Mouse (Mus musculus): ENCODE data around the gene Slc25a21. TPM values are rescaled to one million over a fixed set of nuclear protein-coding genes. Genes with fewer than 3 reads are reported as not detected.

Slc25a21 gene
- not detected in 2 replicates for polyA plus RNA-seq (2014; fragmentation: Nextera tagmentation; extraction: Ambion mirVana)

GRCm38 (mm10) chr12:57197363-57198026, at the start of gene Slc25a21:
TSS of gene Slc25a21 (minus strand) at chr12:57197472.
- peaks cover 5% of the 10 kb centered on the region; the same call in 1 of the 2 replicates for H3K4me1 ChIP-seq (ENCODE audit: control insufficient read depth, insufficient read depth, low read length)
- H3K9me3 ChIP-seq (ENCODE audit: control insufficient read depth, low read length) = no peaks in the 10 kb centered on the region
- H3K4me2 ChIP-seq (ENCODE audit: low read length) = peak within 1 kb of the TSS; percentile 85
- peaks cover 15% of the 10 kb centered on the region for H3K27me3 ChIP-seq (ENCODE audit: control insufficient read depth, insufficient read depth, low read length)
- 47% methylated on average over 10 of the region's 10 CpGs for WGBS
- no peak within 1 kb of the TSS for H3K27ac ChIP-seq (replicated peaks; ENCODE audit: low read depth, low read length)
- H3K36me3 ChIP-seq (ENCODE audit: control insufficient read depth, insufficient read depth, low read length) = no peaks in the 10 kb centered on the region
- H3K9ac ChIP-seq (replicated peaks; ENCODE audit: low read length) = peak within 1 kb of the TSS; percentile 39
- H3K4me3 ChIP-seq (replicated peaks; ENCODE audit: low read depth, low read length) = peak within 1 kb of the TSS; percentile 46
- ATAC-seq (ENCODE audit: low FRiP score, low TSS enrichment) (no peak), DNase-seq (no peak)

- DNase-seq = no peak
- no peak overlapping the region for H3K4me2 ChIP-seq (ENCODE audit: low read length)
- no peaks in the 10 kb centered on the region for H3K9me3 ChIP-seq (ENCODE audit: control insufficient read depth, low read length)
- WGBS = 92% methylated on average over 5 of the region's 5 CpGs
- ATAC-seq (ENCODE audit: low FRiP score, low TSS enrichment) = no peak
- H3K4me1 ChIP-seq (ENCODE audit: control insufficient read depth, insufficient read depth, low read length) = no peaks in the 10 kb centered on the region
- peaks cover 14% of the 10 kb centered on the region for H3K36me3 ChIP-seq (ENCODE audit: control insufficient read depth, insufficient read depth, low read length)
- H3K27me3 ChIP-seq (ENCODE audit: control insufficient read depth, insufficient read depth, low read length) = no peaks in the 10 kb centered on the region
- H3K9ac ChIP-seq (replicated peaks; ENCODE audit: low read length) = no peak overlapping the region
- H3K4me3 ChIP-seq (replicated peaks; ENCODE audit: low read depth, low read length) = no peak overlapping the region
- no peak overlapping the region for H3K27ac ChIP-seq (replicated peaks; ENCODE audit: low read depth, low read length)
Measured at GRCm38 (mm10) chr12:57243671-57244495, 46.6 kb upstream of the Slc25a21 start.

DNA sequence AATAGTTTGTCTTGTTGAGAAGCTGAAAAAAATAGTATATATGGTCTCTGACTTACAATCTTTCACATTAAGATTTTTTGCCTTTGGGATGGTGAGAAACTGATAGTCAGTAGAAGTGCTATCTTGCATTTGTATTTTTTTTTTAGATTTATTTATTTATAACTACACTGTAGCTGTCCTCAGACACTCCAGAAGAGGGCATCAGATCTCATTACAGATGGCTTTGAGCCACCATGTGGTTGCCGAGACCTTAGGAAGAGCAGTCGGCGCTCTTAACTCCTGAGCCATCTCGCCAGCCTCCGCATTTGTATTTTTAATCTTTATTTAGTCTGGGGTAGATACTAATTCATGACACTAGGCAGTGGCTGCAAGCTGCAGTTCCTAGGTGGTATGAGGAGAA, 36.1 kb upstream of the Slc25a21 start:
- Histone ChIP-seq H3K4me1 (ENCODE audit: control insufficient read depth, insufficient read depth, low read length) (no peaks in the 10 kb centered on the region), H3K9me3 (ENCODE audit: control insufficient read depth, low read length) (no peaks in the 10 kb centered on the region), H3K9ac (replicated peaks; ENCODE audit: low read length) (no peak overlapping the region), H3K4me3 (replicated peaks; ENCODE audit: low read depth, low read length) (no peak overlapping the region), H3K36me3 (ENCODE audit: control insufficient read depth, insufficient read depth, low read length) (0 out of 2 replicates have a peak, but pooled peaks cover 3% of the 10 kb centered on the region), H3K4me2 (ENCODE audit: low read length) (no peak overlapping the region), H3K27ac (replicated peaks; ENCODE audit: low read depth, low read length) (no peak overlapping the region), H3K27me3 (ENCODE audit: control insufficient read depth, insufficient read depth, low read length) (no peaks in the 10 kb centered on the region)
- DNase-seq (no peak), ATAC-seq (ENCODE audit: low FRiP score, low TSS enrichment) (no peak)
- WGBS = 80% methylated on average over 5 of the region's 5 CpGs

DNA sequence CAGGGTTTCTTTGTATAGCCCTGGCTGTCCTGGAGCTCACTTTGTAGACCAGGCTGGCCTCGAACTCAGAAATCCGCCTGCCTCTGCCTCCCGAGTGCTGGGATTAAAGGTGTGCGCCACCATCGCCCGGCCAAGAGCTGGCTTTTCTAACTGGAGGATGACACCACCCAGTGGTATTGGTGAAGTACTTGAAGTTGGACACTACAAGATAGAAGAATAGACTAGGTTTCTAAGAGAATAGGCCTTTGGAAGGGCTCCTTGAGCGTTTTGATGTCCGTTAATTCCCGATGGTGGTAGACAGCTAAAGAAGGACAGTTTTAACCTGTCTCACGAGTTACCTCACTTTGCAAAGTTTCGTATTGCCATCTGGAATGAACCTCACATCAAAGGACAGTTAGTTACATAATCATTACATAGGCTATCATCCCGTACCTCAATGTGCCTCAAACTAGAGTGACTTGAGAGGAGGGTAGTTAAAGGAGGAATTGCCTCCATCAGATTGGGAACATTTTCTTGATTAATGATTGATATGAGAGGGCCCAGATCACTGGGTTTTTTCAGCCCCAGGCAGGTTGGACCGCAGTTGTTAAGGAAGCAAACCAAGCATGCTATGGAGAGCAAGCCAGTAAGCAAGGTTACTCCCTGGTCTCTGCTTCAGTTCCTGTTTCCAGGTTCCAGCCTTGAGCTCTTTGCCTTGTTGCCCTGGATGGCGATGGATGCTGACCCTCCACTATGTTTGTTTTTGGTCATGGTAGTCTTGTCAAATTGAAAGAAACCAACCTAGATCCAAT, 34.0 kb upstream of the Slc25a21 start:
- Histone ChIP-seq H3K9ac (replicated peaks; ENCODE audit: low read length) (no peak overlapping the region), H3K27ac (replicated peaks; ENCODE audit: low read depth, low read length) (no peak overlapping the region), H3K9me3 (ENCODE audit: control insufficient read depth, low read length) (no peaks in the 10 kb centered on the region), H3K36me3 (ENCODE audit: control insufficient read depth, insufficient read depth, low read length) (no peaks in the 10 kb centered on the region), H3K4me2 (ENCODE audit: low read length) (peak overlapping the region; percentile 71), H3K27me3 (ENCODE audit: control insufficient read depth, insufficient read depth, low read length) (no peaks in the 10 kb centered on the region), H3K4me1 (ENCODE audit: control insufficient read depth, insufficient read depth, low read length) (no peaks in the 10 kb centered on the region), H3K4me3 (replicated peaks; ENCODE audit: low read depth, low read length) (peak overlapping the region; percentile 76)
- WGBS = 85% methylated on average over 14 of the region's 14 CpGs
- DNase-seq (peak; percentile 31), ATAC-seq (ENCODE audit: low FRiP score, low TSS enrichment) (no peak)

- H3K27ac ChIP-seq (replicated peaks; ENCODE audit: low read depth, low read length) = peak within 1 kb of the TSS; percentile 83
- ATAC-seq (ENCODE audit: low FRiP score, low TSS enrichment) (peak; percentile 97), DNase-seq (peak; percentile 97)
- no peaks in the 10 kb centered on the region for H3K4me1 ChIP-seq (ENCODE audit: control insufficient read depth, insufficient read depth, low read length)
- peak within 1 kb of the TSS; percentile 79 for H3K9ac ChIP-seq (replicated peaks; ENCODE audit: low read length)
- H3K4me3 ChIP-seq (replicated peaks; ENCODE audit: low read depth, low read length) = peak within 1 kb of the TSS; percentile 76
- H3K36me3 ChIP-seq (ENCODE audit: control insufficient read depth, insufficient read depth, low read length) = no peaks in the 10 kb centered on the region
- no peaks in the 10 kb centered on the region for H3K9me3 ChIP-seq (ENCODE audit: control insufficient read depth, low read length)
- WGBS = 1% methylated on average over 58 of the region's 58 CpGs
- H3K4me2 ChIP-seq (ENCODE audit: low read length) = peak within 1 kb of the TSS; percentile 71
- H3K27me3 ChIP-seq (ENCODE audit: control insufficient read depth, insufficient read depth, low read length) = no peaks in the 10 kb centered on the region
Measured at GRCm38 (mm10) chr12:57230192-57230706, 33.0 kb upstream of the Slc25a21 start, which contains the start of the genes Prps1l3 and Mipol1. TSS of gene Prps1l3 (plus strand) at chr12:57230412. TSS of gene Mipol1 (plus strand) at chr12:57230427.

DNA sequence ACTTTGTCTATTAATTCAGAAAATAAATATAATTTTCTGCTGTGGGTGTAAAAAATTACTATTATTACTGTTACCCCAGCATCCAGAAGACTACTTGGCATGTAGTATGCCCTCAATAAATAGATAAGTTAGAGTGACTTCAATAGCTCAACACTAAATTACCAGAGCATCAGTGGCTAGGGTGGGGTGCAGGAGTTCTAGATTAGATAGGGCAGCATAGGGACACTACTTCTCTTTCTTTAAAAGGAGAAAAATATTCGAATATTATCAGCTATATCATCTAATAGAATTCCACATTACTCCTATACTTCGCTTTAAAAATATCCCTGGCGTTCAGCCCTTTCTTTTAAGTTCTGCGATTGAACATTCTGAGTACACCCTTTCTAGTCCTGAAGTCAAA, 32.4 kb upstream of the Slc25a21 start:
- Histone ChIP-seq H3K9ac (replicated peaks; ENCODE audit: low read length) (peak overlapping the region; percentile 79; the same call in 1 of the 2 replicates), H3K9me3 (ENCODE audit: control insufficient read depth, low read length) (no peaks in the 10 kb centered on the region), H3K4me3 (replicated peaks; ENCODE audit: low read depth, low read length) (peak overlapping the region; percentile 76), H3K36me3 (ENCODE audit: control insufficient read depth, insufficient read depth, low read length) (no peaks in the 10 kb centered on the region), H3K4me2 (ENCODE audit: low read length) (peak overlapping the region; percentile 71), H3K27ac (replicated peaks; ENCODE audit: low read depth, low read length) (peak overlapping the region; percentile 83), H3K27me3 (ENCODE audit: control insufficient read depth, insufficient read depth, low read length) (no peaks in the 10 kb centered on the region), H3K4me1 (ENCODE audit: control insufficient read depth, insufficient read depth, low read length) (no peaks in the 10 kb centered on the region)
- WGBS = 39% methylated on average over 4 of the region's 4 CpGs
- DNase-seq = no peak
- ATAC-seq (ENCODE audit: low FRiP score, low TSS enrichment) = no peak

DNA sequence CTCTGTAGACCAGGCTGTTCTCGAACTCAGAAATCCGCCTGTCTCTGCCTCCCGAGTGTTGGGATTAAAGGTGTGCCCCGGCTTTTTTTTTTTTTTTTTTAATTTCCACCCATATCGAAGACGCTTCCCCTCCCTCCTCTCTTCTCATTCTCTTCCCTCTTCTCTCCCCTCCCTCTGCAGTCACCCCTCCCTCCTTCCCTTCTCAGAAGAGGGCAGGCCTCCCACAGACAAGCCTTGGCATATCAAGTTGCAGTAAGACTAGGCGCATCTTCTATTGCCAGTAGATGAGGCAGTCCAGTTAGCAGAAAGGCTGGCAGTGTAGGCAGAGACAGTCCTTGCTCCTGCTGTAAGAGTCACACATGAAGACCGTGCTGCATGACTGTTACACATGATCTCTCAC, 30.5 kb upstream of the Slc25a21 start:
- Histone ChIP-seq H3K27me3 (ENCODE audit: control insufficient read depth, insufficient read depth, low read length) (no peaks in the 10 kb centered on the region), H3K4me2 (ENCODE audit: low read length) (no peak overlapping the region), H3K27ac (replicated peaks; ENCODE audit: low read depth, low read length) (no peak overlapping the region), H3K9ac (replicated peaks; ENCODE audit: low read length) (no peak overlapping the region), H3K4me1 (ENCODE audit: control insufficient read depth, insufficient read depth, low read length) (no peaks in the 10 kb centered on the region), H3K9me3 (ENCODE audit: control insufficient read depth, low read length) (no peaks in the 10 kb centered on the region), H3K4me3 (replicated peaks; ENCODE audit: low read depth, low read length) (no peak overlapping the region), H3K36me3 (ENCODE audit: control insufficient read depth, insufficient read depth, low read length) (no peaks in the 10 kb centered on the region)
- DNase-seq (no peak), ATAC-seq (ENCODE audit: low FRiP score, low TSS enrichment) (no peak)
- 91% methylated on average over 6 of the region's 8 CpGs for WGBS

- Histone ChIP-seq H3K9me3 (ENCODE audit: control insufficient read depth, low read length) (no peaks in the 10 kb centered on the region), H3K4me1 (ENCODE audit: control insufficient read depth, insufficient read depth, low read length) (no peaks in the 10 kb centered on the region), H3K36me3 (ENCODE audit: control insufficient read depth, insufficient read depth, low read length) (no peaks in the 10 kb centered on the region), H3K27me3 (ENCODE audit: control insufficient read depth, insufficient read depth, low read length) (no peaks in the 10 kb centered on the region), H3K4me3 (replicated peaks; ENCODE audit: low read depth, low read length) (no peak overlapping the region), H3K4me2 (ENCODE audit: low read length) (no peak overlapping the region), H3K9ac (replicated peaks; ENCODE audit: low read length) (no peak overlapping the region), H3K27ac (replicated peaks; ENCODE audit: low read depth, low read length) (no peak overlapping the region)
- 90% methylated on average over 9 of the region's 9 CpGs for WGBS
- ATAC-seq (ENCODE audit: low FRiP score, low TSS enrichment) = no peak
- no peak for DNase-seq
Measured at GRCm38 (mm10) chr12:57226411-57226810, 29.1 kb upstream of the Slc25a21 start.

Data from midbrain, embryonic 14.5 days (tissue).